Mouse (Mus musculus): ENCODE data around the gene Sec24b. TPM values are rescaled to one million over a fixed set of nuclear protein-coding genes. Genes with fewer than 3 reads are reported as not detected.

The Sec24b gene
- total and polyA plus RNA-seq, 3 experiments = 14.3 to 50.6 (median 31.2) TPM

DNA sequence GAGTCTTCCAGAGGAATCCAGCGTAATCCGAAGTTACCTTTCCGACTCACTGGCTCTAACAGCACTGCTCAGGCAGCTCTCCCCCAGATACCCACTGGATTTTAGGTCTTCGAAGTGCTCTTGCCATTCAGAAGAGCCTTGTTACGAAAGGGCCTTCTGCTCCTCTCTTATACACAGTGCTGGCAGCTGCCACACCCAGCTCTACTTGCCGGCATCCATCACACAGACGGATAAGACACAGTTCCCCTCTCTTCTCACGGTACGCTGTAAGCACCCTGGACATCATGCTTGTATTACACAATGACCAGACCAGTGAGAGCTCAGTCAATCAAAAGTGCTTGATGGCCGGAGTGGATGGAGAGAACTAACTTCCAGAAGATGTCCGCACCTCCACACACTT lies 79.6 kb downstream of the Sec24b start:
- H3K4me2 ChIP-seq (ENCODE audit: insufficient read depth, low read depth, poor library complexity, severe bottlenecking) = no peak overlapping the region
- no peak overlapping the region for H3K4me3 ChIP-seq (replicated peaks in 1 of 3; ENCODE audit: low read depth in 2 of 3, low read length in 2 of 3, poor library complexity in 1 of 3)
- H3K27ac ChIP-seq (ENCODE audit: insufficient read depth, low read depth) = no peak overlapping the region
- H3K4me1 ChIP-seq (ENCODE audit: control insufficient read depth in 1 of 2, insufficient read depth in 2 of 2) = no peaks in the 10 kb centered on the region
- no peak for DNase-seq (ENCODE audit: extremely low read depth)
- peaks cover 31 to 49% of the 10 kb centered on the region in 2 experiments for H3K36me3 ChIP-seq (replicated peaks in 1 of 2; ENCODE audit: control insufficient read depth in 1 of 2, insufficient read depth in 1 of 2, low read length in 1 of 2)
- in situ Hi-C loops (cut with MboI; ENCODE audit: low pct_ligation_motif_present, low pct_unique_long_range_greater_than_20kb, low sequenced_read_pairs) (no loop called here), dilution Hi-C loops (cut with MboI; ENCODE audit: extremely low pct_ligation_motif_present, extremely low pct_unique_long_range_greater_than_20kb, low sequenced_read_pairs) (no loop called here)
- H3K9me3 ChIP-seq (replicated peaks; ENCODE audit: low read length) = peaks cover 3% of the 10 kb centered on the region
- H3K79me2 ChIP-seq (replicated peaks; ENCODE audit: control insufficient read depth, extremely low read depth, insufficient read depth, poor library complexity, severe bottlenecking) = no peaks in the 10 kb centered on the region
- H3K27me3 ChIP-seq (replicated peaks) = no peaks in the 10 kb centered on the region
- no peak overlapping the region for H3K9ac ChIP-seq (ENCODE audit: insufficient read depth, low read depth)
- no peak for TF ChIP-seq MEF2A (IDR thresholded peaks at IDR 0.05; ENCODE audit: borderline replicate concordance, low read depth, low read length)
- no peak for TF ChIP-seq UBTF (IDR thresholded peaks at IDR 0.05; ENCODE audit: low read depth, low read length)
- TF ChIP-seq KAT2A (IDR thresholded peaks at IDR 0.05; ENCODE audit: insufficient replicate concordance, low read length) = no peak
- TF ChIP-seq JUN (IDR thresholded peaks at IDR 0.05; ENCODE audit: insufficient read depth, low read depth, low read length) = no peak
- no peak for TF ChIP-seq ZC3H11A (IDR thresholded peaks at IDR 0.05; ENCODE audit: low read depth, low read length)
- no peak for TF ChIP-seq JUND (conservative IDR thresholded peaks at IDR 0.05; ENCODE audit: low read depth, low read length)
- no peak for TF ChIP-seq BHLHE40 (IDR thresholded peaks at IDR 0.05; ENCODE audit: low read depth, low read length)
- no peak for TF ChIP-seq ZNF384 (IDR thresholded peaks at IDR 0.05; ENCODE audit: low read depth, low read length)
- no peak for TF ChIP-seq ZMIZ1 (IDR thresholded peaks at IDR 0.05; ENCODE audit: low read depth, low read length)
- TF ChIP-seq CHD2 (IDR thresholded peaks at IDR 0.05; ENCODE audit: low read length) = no peak

GRCm38 (mm10) chr3:129979510-129979909 lies 81.8 kb downstream of the Sec24b start:
- no peak for TF ChIP-seq TBP (conservative IDR thresholded peaks at IDR 0.05; ENCODE audit: low read depth, low read length)
- no peak for TF ChIP-seq USF2 (conservative IDR thresholded peaks at IDR 0.05; ENCODE audit: low read depth, low read length)
- TF ChIP-seq MAX (IDR thresholded peaks at IDR 0.05; ENCODE audit: low read length) = no peak
- TF ChIP-seq CHD1 (IDR thresholded peaks at IDR 0.05; ENCODE audit: low read depth, low read length) = no peak
- no peak for TF ChIP-seq CTCF (conservative IDR thresholded peaks at IDR 0.05 in 1 of 2, IDR thresholded peaks at IDR 0.05 in 1 of 2; ENCODE audit: low read depth in 2 of 2, low read length in 2 of 2)
- no peak for TF ChIP-seq RAD21 (IDR thresholded peaks at IDR 0.05; ENCODE audit: low read depth, low read length)
- no peak for TF ChIP-seq POLR2AphosphoS2 (IDR thresholded peaks at IDR 0.05; ENCODE audit: low read depth, low read length)

More at GRCm38 (mm10) chr3:129979510-129979909, 81.8 kb downstream of the Sec24b start:
- Histone ChIP-seq H3K4me2 (ENCODE audit: insufficient read depth, low read depth, poor library complexity, severe bottlenecking) (no peak overlapping the region), H3K79me2 (replicated peaks; ENCODE audit: control insufficient read depth, extremely low read depth, insufficient read depth, poor library complexity, severe bottlenecking) (no peaks in the 10 kb centered on the region), H3K27me3 (replicated peaks) (no peaks in the 10 kb centered on the region), H3K9ac (ENCODE audit: insufficient read depth, low read depth) (no peak overlapping the region), H3K36me3 (replicated peaks in 1 of 2; ENCODE audit: control insufficient read depth in 1 of 2, insufficient read depth in 1 of 2, low read length in 1 of 2) (peaks cover 18 to 29% of the 10 kb centered on the region in 2 experiments), H3K9me3 (replicated peaks; ENCODE audit: low read length) (no peaks in the 10 kb centered on the region), H3K4me1 (ENCODE audit: control insufficient read depth in 1 of 2, insufficient read depth in 2 of 2) (peaks cover 0 to 3% of the 10 kb centered on the region in 2 experiments; a peak in 1 of 4 replicates), H3K27ac (ENCODE audit: insufficient read depth, low read depth) (no peak overlapping the region), H3K4me3 (replicated peaks in 1 of 3; ENCODE audit: low read depth in 2 of 3, low read length in 2 of 3, poor library complexity in 1 of 3) (no peak overlapping the region)
- in situ Hi-C loops (cut with MboI; ENCODE audit: low pct_ligation_motif_present, low pct_unique_long_range_greater_than_20kb, low sequenced_read_pairs) = no loop called here
- dilution Hi-C loops (cut with MboI; ENCODE audit: extremely low pct_ligation_motif_present, extremely low pct_unique_long_range_greater_than_20kb, low sequenced_read_pairs) = no loop called here
- no peak for DNase-seq (ENCODE audit: extremely low read depth)
